Mouse (Mus musculus): ENCODE measurements at regions not wholly inside any gene's neighbourhood (a gene's known extent, or its start where the extent isn't known, plus 50 kb on each side); places are given as distances from the start of the nearest gene placed in this dataset.

DNA sequence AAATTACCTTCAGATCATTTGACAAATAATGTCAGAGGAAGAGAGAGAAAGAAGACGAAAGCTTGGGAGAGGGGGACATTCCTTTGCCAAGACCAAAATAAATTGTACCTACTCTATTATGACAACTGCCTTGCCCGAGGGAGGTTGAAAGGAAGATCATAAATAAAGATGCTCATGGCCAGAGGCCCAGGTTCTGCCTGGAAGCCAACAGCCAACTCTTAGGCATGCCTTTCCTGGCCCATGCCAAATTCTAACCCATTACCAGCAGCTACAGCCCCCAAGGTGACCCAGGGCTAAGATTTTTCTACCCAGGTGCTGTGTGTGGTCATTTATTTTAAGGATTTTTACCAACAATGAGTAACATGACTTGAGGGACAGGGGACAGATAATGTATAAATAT, 54.9 kb downstream of the Cbln1 start:
- no peak for DNase-seq

GRCm38 (mm10) chr8:87415051-87415630, 57.3 kb downstream of the Cbln1 start:
- DNase-seq = no peak

- DNase-seq = no peak
Measured at GRCm38 (mm10) chr8:87389016-87389415, 83.4 kb downstream of the Cbln1 start.

- no peak for DNase-seq
Measured at GRCm38 (mm10) chr8:87383527-87384206, 88.7 kb downstream of the Cbln1 start.

- no peak for DNase-seq
Measured at GRCm38 (mm10) chr8:87382311-87382710, 90.1 kb downstream of the Cbln1 start.

- no peak for DNase-seq
Measured at GRCm38 (mm10) chr8:87380791-87381190, 91.6 kb downstream of the Cbln1 start.

DNA sequence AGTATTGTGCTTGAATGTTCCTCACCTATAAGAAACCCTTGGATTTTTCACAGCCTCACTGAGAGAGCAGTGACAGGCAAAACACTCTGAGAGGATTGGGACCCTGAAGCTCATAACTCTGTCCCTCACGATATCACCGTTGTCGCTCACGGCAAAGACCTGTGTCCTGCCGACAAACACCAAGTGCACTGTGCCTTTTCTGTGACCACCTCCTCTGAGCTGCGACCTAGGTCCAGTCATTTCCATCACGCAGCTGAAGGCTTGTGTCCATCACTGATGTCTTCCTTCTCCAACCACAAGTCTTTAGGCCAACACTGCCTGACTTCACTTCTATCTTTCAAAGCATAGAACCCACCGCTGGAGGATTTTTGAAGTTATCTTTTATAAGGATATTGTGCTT, 93.1 kb downstream of the Cbln1 start:
- no peak for DNase-seq

DNA sequence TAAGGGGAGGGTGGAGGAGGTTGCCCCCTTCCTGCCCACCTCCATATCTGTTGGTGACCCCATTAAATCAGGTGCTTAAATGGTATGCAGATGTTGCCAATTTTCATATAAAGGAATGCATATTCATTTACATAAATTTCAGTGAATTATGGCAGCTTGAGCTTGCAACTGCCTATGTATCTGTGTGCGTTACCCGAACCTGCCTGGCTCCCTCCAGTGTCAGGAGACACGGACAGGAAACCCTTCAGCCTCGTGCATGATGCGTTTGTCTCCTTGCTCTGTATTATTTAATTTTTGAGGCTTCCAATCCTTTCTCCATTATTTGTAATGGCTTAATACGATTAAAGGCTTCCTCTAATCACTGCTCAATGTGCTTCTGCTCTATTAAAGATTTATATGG, 98.4 kb downstream of the Cbln1 start:
- no peak for DNase-seq

- DNase-seq = no peak
Measured at GRCm38 (mm10) chr8:87373535-87373934, 98.9 kb downstream of the Cbln1 start.

DNA sequence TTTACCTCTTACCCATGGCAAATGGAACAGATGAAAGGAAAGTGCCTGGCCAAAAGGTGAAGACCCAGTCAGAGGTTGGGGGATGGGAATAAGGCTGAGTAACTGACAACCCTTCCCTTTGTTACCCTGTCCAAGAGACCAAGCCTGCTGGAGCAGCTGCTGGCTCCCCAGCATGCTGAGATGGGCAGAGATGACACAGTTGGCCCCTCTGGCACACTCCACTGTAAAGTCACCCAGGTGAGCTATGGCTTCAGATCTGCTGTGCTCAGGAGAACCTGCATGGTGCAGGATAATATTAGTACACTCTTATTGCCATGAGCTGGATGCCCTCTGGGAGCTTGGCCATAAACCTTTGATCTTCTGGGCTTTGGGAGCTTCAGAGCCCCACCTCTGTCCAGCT, 100.3 kb downstream of the Cbln1 start:
- DNase-seq = no peak

- DNase-seq = no peak
Measured at GRCm38 (mm10) chr8:87370194-87370593, 102.2 kb downstream of the Cbln1 start.

DNA sequence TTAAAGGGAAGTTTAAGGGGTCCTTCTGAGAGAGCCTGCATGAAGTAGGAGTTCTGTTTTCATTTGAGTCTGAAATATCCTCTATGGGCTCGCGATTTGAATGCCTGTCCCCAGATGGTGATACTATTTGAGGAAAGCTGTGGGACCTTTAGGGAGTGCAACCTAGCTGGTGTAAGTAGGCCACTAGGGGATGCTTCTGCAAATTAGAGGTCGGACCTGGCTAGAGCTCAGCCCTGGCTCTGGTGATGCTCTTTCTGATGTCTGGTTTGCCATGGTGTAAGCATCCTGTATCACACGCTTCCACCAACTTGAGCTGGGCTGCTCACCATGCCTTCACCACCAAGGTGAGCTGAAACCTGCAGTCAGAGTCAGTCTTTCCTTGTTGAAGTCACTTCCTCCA, 121.9 kb downstream of the Cbln1 start:
- DNase-seq = no peak

DNA sequence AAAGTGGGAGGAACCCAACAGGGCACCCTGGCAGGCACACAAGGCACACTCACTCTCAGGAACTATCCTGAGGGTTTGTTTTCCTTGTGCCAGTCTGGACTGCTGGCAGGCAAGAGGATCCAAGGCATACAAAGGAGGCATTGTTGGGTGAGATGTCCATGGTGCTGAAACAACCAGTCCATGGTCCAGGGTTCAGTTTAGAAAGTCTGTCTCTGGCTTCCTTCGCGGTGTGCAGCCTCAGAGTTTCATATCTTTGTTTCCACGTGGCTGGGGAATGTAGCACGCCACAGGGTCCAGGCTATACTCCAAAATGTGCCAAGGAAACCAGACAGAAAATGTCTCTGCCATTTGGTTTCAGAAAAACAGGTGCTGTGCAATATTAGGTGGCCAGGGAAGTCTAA, 122.6 kb downstream of the Cbln1 start:
- no peak for DNase-seq

GRCm38 (mm10) chr8:87329371-87329770, 143.0 kb downstream of the Cbln1 start:
- DNase-seq = no peak

- DNase-seq = no peak
Measured at GRCm38 (mm10) chr8:87314570-87314969, 157.8 kb downstream of the Cbln1 start.

DNA sequence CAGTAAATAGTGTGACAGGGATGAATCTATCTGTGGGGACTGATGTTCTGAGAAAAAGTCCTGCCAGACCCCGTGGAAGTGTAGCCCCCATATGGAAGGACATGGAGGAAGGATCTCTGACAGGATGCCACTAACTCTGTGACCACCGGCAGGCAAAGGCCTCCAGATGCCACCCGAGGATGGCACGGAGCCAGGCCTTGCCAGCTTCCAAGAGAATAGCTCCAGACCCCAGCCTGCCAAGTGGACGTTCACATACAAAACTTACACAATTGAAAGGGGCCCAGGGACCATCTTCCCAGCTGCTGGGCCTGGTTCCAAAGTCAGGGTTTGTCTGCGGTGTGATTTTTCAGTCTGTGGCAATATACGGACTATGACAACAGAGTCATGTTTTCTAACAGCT, 161.1 kb downstream of the Cbln1 start:
- no peak for DNase-seq

GRCm38 (mm10) chr8:87308311-87308710, 164.1 kb downstream of the Cbln1 start:
- no peak for DNase-seq

GRCm38 (mm10) chr8:87305001-87305400, 167.4 kb downstream of the Cbln1 start:
- no peak for DNase-seq

DNA sequence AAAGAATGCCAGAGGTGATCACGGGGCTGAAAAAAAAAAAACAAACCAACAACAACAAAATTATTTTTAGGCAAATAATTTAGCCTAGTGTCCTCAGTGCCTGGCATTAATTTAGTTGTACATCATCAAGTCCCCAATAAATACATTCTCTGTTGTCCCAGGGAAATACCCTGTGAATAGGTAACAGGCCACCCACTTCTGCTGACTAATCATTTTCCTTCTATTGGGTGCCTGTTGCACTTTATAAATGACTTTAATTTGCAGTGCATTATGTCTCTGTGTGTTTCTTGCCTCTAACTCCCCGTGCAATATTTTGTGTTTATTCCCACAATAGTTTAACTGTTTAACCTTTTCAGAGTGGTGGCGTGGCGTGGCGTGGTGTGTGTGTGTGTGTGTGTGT, 168.9 kb downstream of the Cbln1 start:
- no peak for DNase-seq

- no peak for DNase-seq
Measured at GRCm38 (mm10) chr8:87297761-87298160, 174.6 kb downstream of the Cbln1 start.

- DNase-seq = no peak
Measured at GRCm38 (mm10) chr8:87297331-87297730, 175.1 kb downstream of the Cbln1 start.

DNA sequence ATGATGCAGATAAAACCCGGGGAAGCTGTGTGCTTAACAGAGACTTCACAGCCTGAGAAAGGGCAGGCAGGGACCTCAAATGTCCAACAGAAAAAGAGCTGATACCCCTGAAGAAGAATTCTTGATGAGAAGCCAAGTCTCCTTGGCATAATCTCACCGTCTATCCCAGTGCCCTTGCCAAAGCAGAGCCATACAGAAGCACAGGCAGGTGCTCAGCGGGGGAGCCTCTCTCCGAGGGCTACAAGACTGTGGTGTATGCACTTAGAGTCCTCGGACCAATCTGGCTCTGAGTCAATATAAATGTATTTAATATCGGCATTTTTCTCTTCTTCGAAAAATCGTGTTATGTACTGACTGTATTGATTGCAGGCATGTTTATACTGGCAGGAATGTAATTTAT, 186.3 kb downstream of the Cbln1 start:
- no peak for DNase-seq

DNA sequence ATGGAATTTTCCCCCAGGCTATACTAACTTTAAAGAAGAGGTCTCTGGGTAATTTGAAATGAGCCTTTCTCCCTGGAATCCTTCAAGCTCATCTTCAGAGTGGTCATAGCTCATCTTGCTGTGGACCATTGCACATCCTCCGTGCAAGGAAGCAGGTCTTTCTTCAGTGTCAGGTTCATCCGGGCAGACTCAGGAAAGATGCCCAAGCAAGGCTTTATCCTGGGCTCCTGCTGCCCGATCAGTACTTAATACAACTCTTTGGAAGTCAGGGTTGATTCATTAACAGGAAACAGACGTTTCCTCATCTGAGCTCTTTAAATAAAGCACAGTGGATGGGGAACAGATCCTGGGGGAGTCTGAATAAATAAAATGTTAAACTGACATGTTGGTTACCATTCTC, 188.1 kb downstream of the Cbln1 start:
- DNase-seq = no peak

DNA sequence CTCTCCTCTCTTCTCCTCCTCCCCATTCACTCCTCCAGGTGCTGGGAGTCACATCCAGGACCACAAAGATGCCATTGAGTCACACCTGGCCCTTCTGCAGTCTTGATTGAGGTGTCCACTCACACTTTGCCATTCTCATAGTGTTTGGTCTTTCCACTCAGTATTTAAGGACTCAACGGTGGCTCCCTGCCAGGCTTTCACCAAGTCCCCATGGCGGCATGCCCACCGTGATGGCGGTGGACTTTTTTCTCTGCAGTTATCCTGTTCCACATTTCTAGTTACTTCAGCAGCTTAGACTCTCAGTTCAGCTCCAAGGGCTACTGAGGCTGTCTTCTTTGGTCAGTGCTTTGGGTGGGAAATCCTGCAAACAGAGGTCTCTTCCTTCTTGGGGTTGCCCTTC, 189.9 kb downstream of the Cbln1 start:
- no peak for DNase-seq

- DNase-seq = no peak
Measured at GRCm38 (mm10) chr8:87273328-87273727, 199.1 kb downstream of the Cbln1 start.
